Comparison of ENCODE assay signal across 23 mouse cellular contexts in genomic region chr11:79143322-79143721, GRCm38 (mm10). TPM values are rescaled to one million over a fixed set of nuclear protein-coding genes. Genes with fewer than 3 reads are reported as not detected.
A peak's percentile ranks its signal among the peaks of the same experiment; 100 is the strongest.
DNase-seq lines count a peak whose midpoint lies in the region; ATAC-seq lines count a peak whose summit lies in the region.
"Had no signal": no experiment of that assay in that cellular context is flagged by ENCODE, and none has a peak within 500 bp of the region (broad histone marks: within the 10 kb centered on the region; RNA-seq: fewer than 3 reads in every experiment).

No protein-coding gene starts in this region.

- H3K4me1 ChIP-seq in heart, embryonic 11.5 days (ENCODE audit: control insufficient read depth, insufficient read depth, low read length): peaks cover 45% of the 10 kb centered on the region
- peaks cover 34% of the 10 kb centered on the region for H3K4me1 ChIP-seq in kidney, embryonic 16.5 days (ENCODE audit: insufficient read depth, low read length)
- peaks cover 46% of the 10 kb centered on the region for H3K4me1 ChIP-seq in neural tube, embryonic 13.5 days (replicated peaks)

- H3K4me2 ChIP-seq in heart, embryonic 11.5 days: 0 out of 2 replicates have a peak overlapping the region, but pooled peaks have one; percentile 29
- no peak overlapping the region for H3K4me2 ChIP-seq in kidney, embryonic 16.5 days (replicated peaks; ENCODE audit: low read depth, low read length)
- peak overlapping the region; percentile 71; the same call in 1 of the 2 replicates for H3K4me2 ChIP-seq in neural tube, embryonic 13.5 days

- H3K36me3 ChIP-seq in heart, embryonic 11.5 days (ENCODE audit: control insufficient read depth, insufficient read depth, low read length): no peaks in the 10 kb centered on the region
- no peaks in the 10 kb centered on the region for H3K36me3 ChIP-seq in kidney, embryonic 16.5 days (ENCODE audit: insufficient read depth, low read length)
- H3K36me3 ChIP-seq in neural tube, embryonic 13.5 days: no peaks in the 10 kb centered on the region
- H3K36me3 ChIP-seq: embryonic facial prominence, embryonic 10.5 days; hindbrain, embryonic 15.5 days; liver, embryonic 12.5 days; lung, embryonic 15.5 days; stomach, embryonic 15.5 days had no signal

- no peaks in the 10 kb centered on the region for H3K9me3 ChIP-seq in heart, embryonic 11.5 days (replicated peaks; ENCODE audit: control insufficient read depth, low read length)
- H3K9me3 ChIP-seq in kidney, embryonic 16.5 days (ENCODE audit: low read length): no peaks in the 10 kb centered on the region
- no peaks in the 10 kb centered on the region for H3K9me3 ChIP-seq in neural tube, embryonic 13.5 days
- H3K9me3 ChIP-seq: embryonic facial prominence, embryonic 10.5 days; hindbrain, embryonic 15.5 days; liver, embryonic 12.5 days; lung, embryonic 15.5 days; stomach, embryonic 15.5 days had no signal

- H3K9ac ChIP-seq in heart, embryonic 11.5 days (ENCODE audit: low read depth, low read length): no peak overlapping the region
- no peak overlapping the region for H3K9ac ChIP-seq in kidney, embryonic 16.5 days (replicated peaks; ENCODE audit: low read length)
- H3K9ac ChIP-seq in neural tube, embryonic 13.5 days: no peak overlapping the region
- H3K9ac ChIP-seq: hindbrain, embryonic 15.5 days; stomach, embryonic 15.5 days had no signal

- no peak for ATAC-seq in heart, embryonic 11.5 days (replicated peaks; ENCODE audit: insufficient number of reproducible peaks, low FRiP score, low TSS enrichment)
- ATAC-seq in kidney, embryonic 16.5 days (ENCODE audit: low FRiP score, low TSS enrichment): no peak
- no peak for ATAC-seq in neural tube, embryonic 13.5 days (ENCODE audit: low read depth)
- ATAC-seq: activated CD4-positive, CD25-positive, alpha-beta regulatory T cell, adult 4 months; forebrain, embryonic 16.5 days; liver, embryonic 12.5 days; Patski had no signal

- H3K27me3 ChIP-seq in heart, embryonic 11.5 days (ENCODE audit: control insufficient read depth, insufficient read depth, low read length): no peaks in the 10 kb centered on the region
- H3K27me3 ChIP-seq in kidney, embryonic 16.5 days (ENCODE audit: insufficient read depth, low read length): no peaks in the 10 kb centered on the region
- no peaks in the 10 kb centered on the region for H3K27me3 ChIP-seq in neural tube, embryonic 13.5 days
- H3K27me3 ChIP-seq: hindbrain, embryonic 15.5 days; liver, embryonic 12.5 days; lung, embryonic 15.5 days; Patski; stomach, embryonic 15.5 days had no signal

- H3K4me3 ChIP-seq in heart, embryonic 11.5 days (ENCODE audit: low read depth, low read length): no peak overlapping the region
- H3K4me3 ChIP-seq in kidney, embryonic 16.5 days (ENCODE audit: low read length): no peak overlapping the region
- H3K4me3 ChIP-seq in neural tube, embryonic 13.5 days: no peak overlapping the region
- H3K4me3 ChIP-seq: embryonic facial prominence, embryonic 10.5 days; hindbrain, embryonic 15.5 days; liver, embryonic 12.5 days; stomach, embryonic 15.5 days had no signal

- H3K27ac ChIP-seq in heart, embryonic 11.5 days (ENCODE audit: low read depth, low read length): no peak overlapping the region
- H3K27ac ChIP-seq in kidney, embryonic 16.5 days (ENCODE audit: low read length): no peak overlapping the region
- H3K27ac ChIP-seq in neural tube, embryonic 13.5 days (replicated peaks): no peak overlapping the region
- H3K27ac ChIP-seq: embryonic facial prominence, embryonic 10.5 days; hindbrain, embryonic 15.5 days; liver, embryonic 12.5 days; lung, embryonic 15.5 days; stomach, embryonic 15.5 days had no signal

- no peak for DNase-seq in heart, postnatal 25 days (ENCODE audit: low spot score)
- peak; percentile 5 for DNase-seq in kidney, postnatal 10 days
- no peak for DNase-seq in neural tube, embryonic 10.5 days (ENCODE audit: extremely low spot score, low spot score)
- DNase-seq in right cerebral cortex, postnatal 4 days: no peak
- no peak for DNase-seq in layer of hippocampus, adult 9-10 months (ENCODE audit: low spot score)
- DNase-seq: adrenal gland, postnatal 14 days; B cell, adult 2 months; cerebellum, adult 2 months; kidney, adult 2 months; kidney, postnatal 36 days; right cerebral cortex, adult 18-20 months; spleen, adult 18-20 months had no signal

- WGBS in heart, embryonic 11.5 days (ENCODE audit: insufficient replicate concordance): 82% methylated on average over 3 of the region's 3 CpGs
- 86% methylated on average over 3 of the region's 3 CpGs for WGBS in kidney, embryonic 16.5 days
- WGBS in neural tube, embryonic 13.5 days: 91% methylated on average over 3 of the region's 3 CpGs

- intact Hi-C loops in heart, postnatal 25 days (cut with DNase I): no loop called here

RNA-seq across cellular contexts. Expression of gene Ksr1, which starts 2.9 kb away (rescaled TPM):
- 4.4 and 4.6 TPM in 2 replicates for polyA plus RNA-seq in heart, embryonic 11.5 days (2014; fragmentation: Nextera tagmentation; extraction: Ambion mirVana)
- 1 to 10 TPM; 7.3 TPM for total RNA-seq in heart, postnatal 25 days (2021)
- 3.5 and 3.8 TPM in 2 replicates for polyA plus RNA-seq in kidney, embryonic 16.5 days (2015; fragmentation: Nextera tagmentation; extraction: Ambion mirVana)
- polyA plus RNA-seq in neural tube, embryonic 13.5 days (2015; fragmentation: Nextera tagmentation; extraction: Ambion mirVana): 4.6 and 4.8 TPM in 2 replicates
